Mouse (Mus musculus): ENCODE results near the gene Fgf7.

Gene Fgf7

DNA sequence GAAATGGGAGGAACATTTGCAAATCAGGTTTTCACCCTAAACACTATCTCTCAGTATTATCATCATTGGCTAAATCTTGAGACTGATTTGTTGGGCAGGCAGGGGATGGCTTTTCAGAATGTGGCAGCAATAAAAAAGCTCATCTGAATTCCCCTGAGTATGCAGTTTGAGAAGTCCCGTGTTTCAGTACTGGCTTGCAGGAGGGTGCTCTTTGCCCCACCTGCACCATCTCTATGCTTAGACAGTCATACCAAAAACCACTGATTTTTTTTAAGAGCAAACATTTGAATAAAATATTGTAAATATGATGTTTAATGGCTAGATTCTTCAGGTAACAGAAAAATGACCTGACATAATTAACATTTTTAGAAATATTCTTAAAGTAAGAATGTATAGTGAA lies 35.3 kb downstream of the Fgf7 start:
- Histone ChIP-seq H3K4me1 (replicated peaks; ENCODE audit: low read depth, low read length) (no peaks in the 10 kb centered on the region), H3K4me3 (replicated peaks; ENCODE audit: low read length) (no peak overlapping the region), H3K9me3 (ENCODE audit: low read length) (no peaks in the 10 kb centered on the region), H3K27me3 (ENCODE audit: insufficient read depth, low read length) (no peaks in the 10 kb centered on the region), H3K36me3 (ENCODE audit: insufficient read depth, low read length) (no peaks in the 10 kb centered on the region)
- no peak for TF ChIP-seq CTCF (conservative IDR thresholded peaks at IDR 0.05; ENCODE audit: low read length)
- TF ChIP-seq NANOG (IDR thresholded peaks at IDR 0.05; ENCODE audit: borderline replicate concordance, low read length): no peak
- no peak for TF ChIP-seq POU5F1 (IDR thresholded peaks at IDR 0.05; ENCODE audit: borderline replicate concordance, low read length)

GRCm38 (mm10) chr2:126073744-126074143 lies 39.3 kb downstream of the Fgf7 start:
- Histone ChIP-seq H3K27me3 (ENCODE audit: insufficient read depth, low read length) (no peaks in the 10 kb centered on the region), H3K4me1 (replicated peaks; ENCODE audit: low read depth, low read length) (no peaks in the 10 kb centered on the region), H3K36me3 (ENCODE audit: insufficient read depth, low read length) (no peaks in the 10 kb centered on the region), H3K4me3 (replicated peaks; ENCODE audit: low read length) (no peak overlapping the region), H3K9me3 (ENCODE audit: low read length) (no peaks in the 10 kb centered on the region)
- TF ChIP-seq NANOG (IDR thresholded peaks at IDR 0.05; ENCODE audit: borderline replicate concordance, low read length) (no peak), POU5F1 (IDR thresholded peaks at IDR 0.05; ENCODE audit: borderline replicate concordance, low read length) (no peak), CTCF (conservative IDR thresholded peaks at IDR 0.05; ENCODE audit: low read length) (no peak)

DNA sequence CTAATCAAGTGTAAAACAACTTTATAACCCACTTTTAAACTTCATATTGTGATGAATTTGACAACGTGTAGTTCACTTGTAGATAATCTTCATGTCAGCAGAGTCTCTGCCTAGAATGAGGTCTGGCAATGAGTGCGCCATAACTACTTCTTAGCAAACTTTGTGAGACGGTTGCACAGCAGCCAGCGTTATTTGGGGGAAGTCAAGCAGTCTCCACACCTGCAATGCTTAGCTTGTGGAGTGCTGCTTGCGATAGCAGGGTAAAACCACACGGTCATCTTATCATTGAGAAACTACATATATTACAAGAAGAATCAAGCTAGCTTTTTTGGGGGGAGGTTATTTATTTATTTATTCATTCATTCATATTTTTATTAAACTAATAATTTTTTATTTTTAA lies 42.0 kb downstream of the Fgf7 start:
- H3K4me1 ChIP-seq (replicated peaks; ENCODE audit: low read depth, low read length): no peaks in the 10 kb centered on the region
- no peaks in the 10 kb centered on the region for H3K9me3 ChIP-seq (ENCODE audit: low read length)
- H3K27me3 ChIP-seq (ENCODE audit: insufficient read depth, low read length): no peaks in the 10 kb centered on the region
- H3K4me3 ChIP-seq (replicated peaks; ENCODE audit: low read length): no peak overlapping the region
- TF ChIP-seq CTCF (conservative IDR thresholded peaks at IDR 0.05; ENCODE audit: low read length) (no peak), POU5F1 (IDR thresholded peaks at IDR 0.05; ENCODE audit: borderline replicate concordance, low read length) (no peak), NANOG (IDR thresholded peaks at IDR 0.05; ENCODE audit: borderline replicate concordance, low read length) (no peak)
- H3K36me3 ChIP-seq (ENCODE audit: insufficient read depth, low read length): no peaks in the 10 kb centered on the region

DNA sequence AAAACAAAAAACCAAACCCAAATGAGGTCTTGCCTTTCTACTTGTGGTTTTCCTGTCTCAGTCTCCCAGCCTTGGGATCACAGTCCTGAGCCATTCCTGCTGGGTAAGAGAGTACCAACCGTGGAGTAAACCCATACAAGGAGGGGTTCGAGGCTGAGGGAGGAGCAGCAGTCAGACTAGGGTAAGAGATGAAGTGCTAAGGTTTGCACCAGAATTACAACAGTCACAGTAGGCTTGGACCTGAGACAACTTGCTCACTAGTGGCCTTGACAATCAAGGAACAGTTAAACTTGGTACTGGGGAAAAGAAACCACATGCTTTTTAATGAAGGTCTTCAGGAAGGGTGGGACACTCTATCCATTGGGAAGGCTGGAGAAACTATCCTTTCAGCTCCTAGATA lies 44.6 kb downstream of the Fgf7 start:
- no peaks in the 10 kb centered on the region for H3K9me3 ChIP-seq (ENCODE audit: low read length)
- H3K4me1 ChIP-seq (replicated peaks; ENCODE audit: low read depth, low read length): no peaks in the 10 kb centered on the region
- no peaks in the 10 kb centered on the region for H3K27me3 ChIP-seq (ENCODE audit: insufficient read depth, low read length)
- no peaks in the 10 kb centered on the region for H3K36me3 ChIP-seq (ENCODE audit: insufficient read depth, low read length)
- TF ChIP-seq POU5F1 (IDR thresholded peaks at IDR 0.05; ENCODE audit: borderline replicate concordance, low read length) (no peak), CTCF (conservative IDR thresholded peaks at IDR 0.05; ENCODE audit: low read length) (no peak), NANOG (IDR thresholded peaks at IDR 0.05; ENCODE audit: borderline replicate concordance, low read length) (no peak)
- H3K4me3 ChIP-seq (replicated peaks; ENCODE audit: low read length): no peak overlapping the region

GRCm38 (mm10) chr2:126084326-126084725 lies 49.9 kb downstream of the Fgf7 start:
- Histone ChIP-seq H3K9me3 (ENCODE audit: low read length) (no peaks in the 10 kb centered on the region), H3K4me1 (replicated peaks; ENCODE audit: low read depth, low read length) (no peaks in the 10 kb centered on the region), H3K4me3 (replicated peaks; ENCODE audit: low read length) (no peak overlapping the region), H3K36me3 (ENCODE audit: insufficient read depth, low read length) (no peaks in the 10 kb centered on the region), H3K27me3 (ENCODE audit: insufficient read depth, low read length) (no peaks in the 10 kb centered on the region)
- TF ChIP-seq NANOG (IDR thresholded peaks at IDR 0.05; ENCODE audit: borderline replicate concordance, low read length) (no peak), POU5F1 (IDR thresholded peaks at IDR 0.05; ENCODE audit: borderline replicate concordance, low read length) (no peak), CTCF (conservative IDR thresholded peaks at IDR 0.05; ENCODE audit: low read length) (no peak)

- Histone ChIP-seq H3K9me3 (ENCODE audit: low read length) (no peaks in the 10 kb centered on the region), H3K4me1 (replicated peaks; ENCODE audit: low read depth, low read length) (no peaks in the 10 kb centered on the region), H3K27me3 (ENCODE audit: insufficient read depth, low read length) (no peaks in the 10 kb centered on the region), H3K4me3 (replicated peaks; ENCODE audit: low read length) (no peak overlapping the region), H3K36me3 (ENCODE audit: insufficient read depth, low read length) (no peaks in the 10 kb centered on the region)
- TF ChIP-seq POU5F1 (IDR thresholded peaks at IDR 0.05; ENCODE audit: borderline replicate concordance, low read length) (no peak), NANOG (IDR thresholded peaks at IDR 0.05; ENCODE audit: borderline replicate concordance, low read length) (no peak), CTCF (conservative IDR thresholded peaks at IDR 0.05; ENCODE audit: low read length) (no peak)
Observed at GRCm38 (mm10) chr2:126086187-126086586, 51.7 kb downstream of the Fgf7 start.

DNA sequence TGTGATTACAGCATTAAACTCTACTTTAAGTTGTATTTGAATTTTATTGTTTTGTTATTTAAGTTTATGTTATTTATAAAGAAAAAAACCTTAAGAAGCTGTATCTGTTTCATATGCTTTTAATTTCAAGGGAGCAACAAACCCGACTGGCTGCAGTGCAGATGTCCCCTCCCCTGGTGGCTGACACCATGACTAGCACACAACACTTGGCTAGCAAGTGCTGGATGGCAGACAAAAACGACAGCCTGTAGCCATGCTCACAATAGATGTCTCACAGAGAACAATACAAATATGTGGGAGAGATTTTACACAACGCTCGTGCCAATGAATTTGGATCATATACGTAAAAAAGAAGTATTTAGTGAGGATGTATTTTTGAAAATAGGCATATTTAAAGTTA lies 56.0 kb downstream of the Fgf7 start:
- TF ChIP-seq CTCF (conservative IDR thresholded peaks at IDR 0.05; ENCODE audit: low read length) (no peak), POU5F1 (IDR thresholded peaks at IDR 0.05; ENCODE audit: borderline replicate concordance, low read length) (no peak), NANOG (IDR thresholded peaks at IDR 0.05; ENCODE audit: borderline replicate concordance, low read length) (no peak)
- H3K4me1 ChIP-seq (replicated peaks; ENCODE audit: low read depth, low read length): no peaks in the 10 kb centered on the region
- no peak overlapping the region for H3K4me3 ChIP-seq (replicated peaks; ENCODE audit: low read length)
- H3K9me3 ChIP-seq (ENCODE audit: low read length): no peaks in the 10 kb centered on the region
- no peaks in the 10 kb centered on the region for H3K36me3 ChIP-seq (ENCODE audit: insufficient read depth, low read length)
- H3K27me3 ChIP-seq (ENCODE audit: insufficient read depth, low read length): no peaks in the 10 kb centered on the region

DNA sequence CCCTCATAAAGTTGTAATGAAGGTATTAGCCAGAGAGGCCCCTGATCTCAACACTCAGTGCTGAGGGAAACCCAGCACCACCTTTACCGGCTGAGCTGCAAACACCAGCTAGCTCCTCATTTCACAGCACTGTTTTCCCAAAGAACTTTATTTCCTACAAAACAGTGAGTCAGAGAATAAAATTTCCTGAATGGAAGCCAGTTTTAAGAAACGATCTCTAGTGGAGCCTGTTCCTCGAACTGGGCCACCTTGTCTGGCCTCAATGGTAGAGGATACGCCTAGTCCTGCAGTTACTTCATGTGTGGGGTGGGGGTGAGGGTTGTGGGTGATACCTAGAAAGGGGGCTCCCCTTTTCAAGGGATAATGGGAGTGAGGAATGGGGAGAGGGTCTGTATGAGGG lies 60.2 kb downstream of the Fgf7 start:
- Histone ChIP-seq H3K9me3 (ENCODE audit: low read length) (no peaks in the 10 kb centered on the region), H3K36me3 (ENCODE audit: insufficient read depth, low read length) (no peaks in the 10 kb centered on the region), H3K4me3 (replicated peaks; ENCODE audit: low read length) (no peak overlapping the region), H3K27me3 (ENCODE audit: insufficient read depth, low read length) (no peaks in the 10 kb centered on the region), H3K4me1 (replicated peaks; ENCODE audit: low read depth, low read length) (no peaks in the 10 kb centered on the region)
- no peak for TF ChIP-seq CTCF (conservative IDR thresholded peaks at IDR 0.05; ENCODE audit: low read length)
- TF ChIP-seq NANOG (IDR thresholded peaks at IDR 0.05; ENCODE audit: borderline replicate concordance, low read length): no peak
- no peak for TF ChIP-seq POU5F1 (IDR thresholded peaks at IDR 0.05; ENCODE audit: borderline replicate concordance, low read length)

All from E14TG2a.4 (cell line).